Mouse (Mus musculus) E14TG2a.4 (cell line): ENCODE data around the gene Apoa1.

Experiments
- CTCF ChIP-seq: conservative IDR thresholded peaks from 2 replicates; pipeline ENCODE4 v1.5.1; 2014; ENCODE audit warnings: low read length
- POU5F1 ChIP-seq: IDR thresholded peaks from 2 replicates; pipeline ENCODE4 v1.6.1; 2014; ENCODE audit warnings: low read length, borderline replicate concordance

- TF ChIP-seq CTCF, result no peak
- TF ChIP-seq POU5F1, result no peak
Observed at GRCm38 (mm10) chr9:46274494-46274893, 46.1 kb downstream of the Apoa1 start.
